Mouse (Mus musculus): ENCODE measurements around the gene AI182371. TPM values are rescaled to one million over a fixed set of nuclear protein-coding genes. Genes with fewer than 3 reads are reported as not detected.

AI182371 gene
- polyA plus RNA-seq, 1 experiment from 2014 or later = 0.38 TPM

DNA sequence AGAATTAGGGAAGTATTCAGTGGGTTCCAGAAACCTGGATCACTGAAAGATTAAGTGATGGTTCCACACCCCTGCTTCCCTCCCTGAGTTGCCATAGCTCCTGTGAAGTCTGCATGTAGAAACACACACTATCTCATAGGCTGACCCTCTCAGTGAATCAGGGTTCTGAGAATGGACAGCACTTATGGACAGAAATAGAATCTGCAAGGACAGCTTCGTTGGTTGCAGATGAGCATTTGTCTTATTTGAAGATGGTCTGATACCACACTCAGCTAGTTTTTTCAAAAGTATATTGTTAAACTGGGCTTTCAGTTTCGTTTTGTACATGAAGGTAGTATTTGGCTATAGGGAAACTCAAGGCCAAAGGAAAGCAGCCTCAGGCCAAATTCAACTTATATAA, 9.2 kb upstream of the AI182371 start:
- H3K4me1 ChIP-seq (replicated peaks; ENCODE audit: control insufficient read depth, insufficient read depth, low read length) = peaks cover 10% of the 10 kb centered on the region; the same call in 1 of the 2 replicates
- H3K4me3 ChIP-seq (replicated peaks; ENCODE audit: low read length) = no peak overlapping the region
- ATAC-seq = no peak
- no peaks in the 10 kb centered on the region for H3K36me3 ChIP-seq (ENCODE audit: control insufficient read depth, insufficient read depth)
- H3K9me3 ChIP-seq (ENCODE audit: control insufficient read depth, low read length) = no peaks in the 10 kb centered on the region
- H3K27ac ChIP-seq (ENCODE audit: low read length) = no peak overlapping the region
- no peak overlapping the region for H3K9ac ChIP-seq (replicated peaks; ENCODE audit: low read depth, low read length)
- H3K27me3 ChIP-seq (replicated peaks; ENCODE audit: control insufficient read depth, insufficient read depth, low read length) = no peaks in the 10 kb centered on the region
- no peak overlapping the region for H3K4me2 ChIP-seq (ENCODE audit: low read length)
- 79% methylated on average over 2 of the region's 2 CpGs for WGBS

DNA sequence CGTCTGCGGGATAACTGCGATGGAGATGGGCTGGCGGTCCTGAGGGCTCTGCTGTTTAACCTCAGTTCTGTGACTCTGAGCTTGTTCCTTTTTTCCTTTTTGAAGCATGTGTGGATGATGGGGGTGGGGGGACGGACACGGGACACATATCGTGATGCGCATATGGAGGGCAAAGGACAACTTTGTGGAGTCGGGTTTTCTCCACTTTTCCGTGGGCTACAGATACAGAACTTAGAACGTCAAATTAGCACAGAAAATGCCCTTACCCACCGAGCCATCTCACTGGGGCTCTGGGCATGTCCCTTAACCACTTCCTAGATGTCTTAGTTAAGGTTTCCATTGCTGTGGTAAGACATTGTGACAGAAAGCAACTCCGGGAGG, 8.6 kb upstream of the AI182371 start:
- no peak for ATAC-seq
- peak overlapping the region; percentile 85; the same call in 1 of the 2 replicates for H3K27ac ChIP-seq (ENCODE audit: low read length)
- WGBS = under 1% methylated on average over 13 of the region's 13 CpGs

DNA sequence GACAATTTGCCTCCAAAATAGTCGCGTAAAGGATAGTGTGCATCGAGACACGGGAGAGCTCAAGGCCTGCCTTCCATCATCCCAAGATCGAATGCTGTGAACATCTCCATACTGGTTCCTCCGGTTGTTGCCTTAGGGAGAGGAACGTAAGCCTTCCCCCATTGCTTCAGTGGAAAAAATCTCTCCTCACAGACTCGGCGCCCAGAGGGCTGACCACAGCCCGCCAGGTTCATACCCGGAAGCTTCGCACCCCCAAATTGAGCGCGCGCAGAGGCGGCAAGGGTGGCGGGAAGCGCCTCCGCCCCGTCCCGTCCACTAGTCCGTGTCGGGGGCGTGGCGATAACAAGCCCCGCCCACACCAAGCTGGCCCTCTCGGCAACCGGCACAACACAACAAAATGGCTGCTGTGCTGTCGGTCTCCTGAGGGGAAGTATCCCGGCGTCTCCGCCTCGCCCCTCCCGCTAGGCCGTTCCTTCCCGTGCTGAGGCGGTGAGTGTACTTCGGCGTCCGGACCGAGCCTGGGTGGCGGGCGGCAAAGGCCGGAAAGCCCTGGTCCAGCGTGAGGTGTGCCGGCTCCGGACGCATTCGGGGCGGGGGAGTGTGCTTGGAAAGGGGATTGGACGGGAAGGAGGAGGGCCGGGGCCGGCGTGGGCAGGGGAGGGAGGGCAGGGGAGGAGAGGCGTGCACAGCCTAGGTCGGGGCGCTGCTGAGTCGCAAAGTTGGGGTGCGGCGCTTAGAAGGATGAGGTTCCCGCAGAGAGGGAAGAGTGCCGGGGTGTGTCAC, 8.0 kb upstream of the AI182371 start, which contains the start of gene Cntrl:
TSS of gene Cntrl (plus strand) at position 352 of the 783 bp plus-strand sequence.
- peak within 1 kb of the TSS; percentile 85 for H3K27ac ChIP-seq (ENCODE audit: low read length)
- H3K9me3 ChIP-seq (ENCODE audit: control insufficient read depth, low read length) = no peaks in the 10 kb centered on the region
- WGBS = under 1% methylated on average over 61 of the region's 62 CpGs
- ATAC-seq = peak; percentile 96
- peak within 1 kb of the TSS; percentile 97 for H3K4me3 ChIP-seq (replicated peaks; ENCODE audit: low read length)
- H3K36me3 ChIP-seq (ENCODE audit: control insufficient read depth, insufficient read depth) = no peaks in the 10 kb centered on the region
- peak within 1 kb of the TSS; percentile 77 for H3K4me2 ChIP-seq (ENCODE audit: low read length)
- peaks cover 10% of the 10 kb centered on the region; the same call in 1 of the 2 replicates for H3K4me1 ChIP-seq (replicated peaks; ENCODE audit: control insufficient read depth, insufficient read depth, low read length)
- no peaks in the 10 kb centered on the region for H3K27me3 ChIP-seq (replicated peaks; ENCODE audit: control insufficient read depth, insufficient read depth, low read length)
- peak within 1 kb of the TSS; percentile 92 for H3K9ac ChIP-seq (replicated peaks; ENCODE audit: low read depth, low read length)

More for the DNA sequence above, 8.6 kb upstream of the AI182371 start:
- no peaks in the 10 kb centered on the region for H3K27me3 ChIP-seq (replicated peaks; ENCODE audit: control insufficient read depth, insufficient read depth, low read length)
- H3K36me3 ChIP-seq (ENCODE audit: control insufficient read depth, insufficient read depth) = no peaks in the 10 kb centered on the region
- peak overlapping the region; percentile 97 for H3K4me3 ChIP-seq (replicated peaks; ENCODE audit: low read length)
- H3K4me1 ChIP-seq (replicated peaks; ENCODE audit: control insufficient read depth, insufficient read depth, low read length) = peaks cover 10% of the 10 kb centered on the region; the same call in 1 of the 2 replicates
- peak overlapping the region; percentile 92 for H3K9ac ChIP-seq (replicated peaks; ENCODE audit: low read depth, low read length)
- no peaks in the 10 kb centered on the region for H3K9me3 ChIP-seq (ENCODE audit: control insufficient read depth, low read length)
- peak overlapping the region; percentile 77 for H3K4me2 ChIP-seq (ENCODE audit: low read length)

DNA sequence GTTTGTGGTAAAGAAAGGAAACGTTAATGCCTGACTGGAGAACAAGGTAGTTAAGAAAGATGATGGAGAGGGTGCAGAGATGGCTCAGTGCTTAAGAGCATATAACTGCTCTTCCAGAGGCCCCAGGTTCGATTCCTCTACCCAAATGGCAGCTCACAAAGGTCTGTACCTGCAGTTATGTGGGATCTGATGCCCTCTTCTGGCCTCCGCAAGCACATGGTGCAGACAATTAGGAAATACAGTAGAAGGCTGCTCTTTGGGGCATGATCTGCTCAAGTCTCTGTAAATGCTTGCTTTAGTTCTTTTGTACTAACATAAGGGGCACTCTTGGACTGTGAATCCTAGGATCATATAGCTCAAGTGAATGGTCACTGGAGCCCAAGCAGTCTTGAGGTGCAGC, 7.4 kb upstream of the AI182371 start:
- Histone ChIP-seq H3K9me3 (ENCODE audit: control insufficient read depth, low read length) (no peaks in the 10 kb centered on the region), H3K27me3 (replicated peaks; ENCODE audit: control insufficient read depth, insufficient read depth, low read length) (no peaks in the 10 kb centered on the region), H3K4me1 (replicated peaks; ENCODE audit: control insufficient read depth, insufficient read depth, low read length) (peaks cover 10% of the 10 kb centered on the region; the same call in 1 of the 2 replicates), H3K4me2 (ENCODE audit: low read length) (peak overlapping the region; percentile 77), H3K4me3 (replicated peaks; ENCODE audit: low read length) (peak overlapping the region; percentile 97), H3K36me3 (ENCODE audit: control insufficient read depth, insufficient read depth) (no peaks in the 10 kb centered on the region), H3K27ac (ENCODE audit: low read length) (peak overlapping the region; percentile 85), H3K9ac (replicated peaks; ENCODE audit: low read depth, low read length) (peak overlapping the region; percentile 92)
- 27% methylated on average over 3 of the region's 3 CpGs for WGBS
- ATAC-seq = peak; percentile 61

DNA sequence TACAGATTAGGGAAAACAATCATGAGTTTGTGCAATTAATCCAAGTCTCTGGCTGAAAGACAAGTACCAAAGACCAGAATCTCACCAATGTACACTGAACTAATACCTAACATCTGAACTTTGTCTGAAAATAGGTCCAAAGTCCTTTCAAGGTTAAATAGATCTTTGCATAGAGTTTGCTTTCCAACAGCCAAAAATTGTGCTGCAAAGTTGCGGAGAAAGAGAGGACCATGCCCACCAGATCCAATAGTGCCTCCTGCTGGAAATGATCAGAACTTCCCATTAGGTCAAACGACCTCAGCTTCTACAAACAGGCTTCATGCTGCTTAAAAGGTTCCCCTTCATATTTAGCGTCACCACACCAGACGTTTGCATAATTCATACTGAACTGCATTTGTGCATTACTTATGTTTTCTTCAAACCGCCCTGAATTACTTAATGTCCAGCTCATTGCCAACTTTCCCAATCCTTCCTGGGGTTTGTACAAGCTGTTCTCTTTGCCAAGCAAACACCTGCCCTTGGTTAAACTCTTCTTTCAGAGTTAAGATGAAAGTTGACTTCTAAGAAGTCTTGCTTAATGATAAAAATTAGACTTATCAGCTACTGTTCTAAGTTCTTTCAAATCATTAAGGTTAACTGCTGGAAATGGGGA, 6.8 kb upstream of the AI182371 start:
- ATAC-seq = no peak
- H3K4me3 ChIP-seq (replicated peaks; ENCODE audit: low read length) = no peak overlapping the region
- WGBS = 46% methylated on average over 5 of the region's 5 CpGs

DNA sequence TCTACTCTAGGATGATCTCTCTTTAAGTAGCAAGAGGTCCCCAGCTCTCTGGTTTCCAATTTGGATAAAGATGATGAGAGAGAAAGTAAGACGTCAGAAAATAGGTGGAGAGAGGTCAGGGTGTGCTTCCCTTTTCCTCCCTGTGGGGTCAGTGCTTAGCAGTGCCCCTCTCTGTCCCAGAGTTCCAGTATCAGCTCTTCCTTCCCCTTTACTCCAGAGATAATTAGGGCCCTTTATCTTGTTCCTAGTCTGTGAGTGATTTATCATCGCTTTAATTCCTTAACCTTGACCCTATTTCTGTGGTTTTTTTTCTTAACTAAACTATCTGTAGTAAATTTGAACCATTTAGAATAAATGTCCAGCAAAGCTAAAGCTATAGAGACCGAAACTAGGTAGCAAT, 3.5 kb upstream of the AI182371 start:
- H3K9me3 ChIP-seq (ENCODE audit: control insufficient read depth, low read length) = no peaks in the 10 kb centered on the region
- H3K27ac ChIP-seq (ENCODE audit: low read length) = no peak overlapping the region
- peaks cover 3% of the 10 kb centered on the region; the same call in 1 of the 2 replicates for H3K4me1 ChIP-seq (replicated peaks; ENCODE audit: control insufficient read depth, insufficient read depth, low read length)
- no peak overlapping the region for H3K9ac ChIP-seq (replicated peaks; ENCODE audit: low read depth, low read length)
- no peak overlapping the region for H3K4me3 ChIP-seq (replicated peaks; ENCODE audit: low read length)
- no peak for ATAC-seq
- H3K27me3 ChIP-seq (replicated peaks; ENCODE audit: control insufficient read depth, insufficient read depth, low read length) = no peaks in the 10 kb centered on the region
- H3K4me2 ChIP-seq (ENCODE audit: low read length) = no peak overlapping the region
- 69% methylated on average over 3 of the region's 3 CpGs for WGBS
- no peaks in the 10 kb centered on the region for H3K36me3 ChIP-seq (ENCODE audit: control insufficient read depth, insufficient read depth)

More for the DNA sequence above, 6.8 kb upstream of the AI182371 start:
- Histone ChIP-seq H3K9me3 (ENCODE audit: control insufficient read depth, low read length) (no peaks in the 10 kb centered on the region), H3K36me3 (ENCODE audit: control insufficient read depth, insufficient read depth) (no peaks in the 10 kb centered on the region), H3K9ac (replicated peaks; ENCODE audit: low read depth, low read length) (no peak overlapping the region), H3K27ac (ENCODE audit: low read length) (no peak overlapping the region), H3K4me1 (replicated peaks; ENCODE audit: control insufficient read depth, insufficient read depth, low read length) (peaks cover 10% of the 10 kb centered on the region; the same call in 1 of the 2 replicates), H3K27me3 (replicated peaks; ENCODE audit: control insufficient read depth, insufficient read depth, low read length) (no peaks in the 10 kb centered on the region), H3K4me2 (ENCODE audit: low read length) (no peak overlapping the region)

DNA sequence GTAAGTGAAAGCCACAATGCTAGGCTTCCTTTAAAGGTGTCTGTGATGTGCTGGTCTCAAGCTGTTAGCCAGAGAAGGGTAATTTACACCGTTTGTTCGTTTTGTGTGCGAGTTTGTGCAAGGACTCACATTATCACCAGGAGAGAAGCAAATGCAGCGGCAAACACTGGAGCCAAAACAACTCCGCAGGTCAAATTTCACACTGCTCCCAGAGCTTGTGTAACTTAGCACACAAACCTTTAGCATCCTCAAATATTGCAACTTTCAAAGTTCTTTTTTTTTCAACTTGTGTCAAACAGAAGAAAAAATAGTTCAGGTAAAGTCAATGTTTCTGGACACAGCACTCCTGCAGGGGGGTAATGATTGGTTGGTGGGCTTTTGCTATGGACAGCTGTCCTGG, 2.2 kb upstream of the AI182371 start:
- WGBS = 78% methylated on average over 5 of the region's 5 CpGs
- no peak for ATAC-seq
- no peaks in the 10 kb centered on the region for H3K4me1 ChIP-seq (replicated peaks; ENCODE audit: control insufficient read depth, insufficient read depth, low read length)
- H3K27ac ChIP-seq (ENCODE audit: low read length) = no peak overlapping the region
- H3K4me2 ChIP-seq (ENCODE audit: low read length) = no peak overlapping the region
- no peaks in the 10 kb centered on the region for H3K36me3 ChIP-seq (ENCODE audit: control insufficient read depth, insufficient read depth)
- H3K9ac ChIP-seq (replicated peaks; ENCODE audit: low read depth, low read length) = no peak overlapping the region
- H3K27me3 ChIP-seq (replicated peaks; ENCODE audit: control insufficient read depth, insufficient read depth, low read length) = no peaks in the 10 kb centered on the region
- H3K9me3 ChIP-seq (ENCODE audit: control insufficient read depth, low read length) = no peaks in the 10 kb centered on the region
- no peak overlapping the region for H3K4me3 ChIP-seq (replicated peaks; ENCODE audit: low read length)

DNA sequence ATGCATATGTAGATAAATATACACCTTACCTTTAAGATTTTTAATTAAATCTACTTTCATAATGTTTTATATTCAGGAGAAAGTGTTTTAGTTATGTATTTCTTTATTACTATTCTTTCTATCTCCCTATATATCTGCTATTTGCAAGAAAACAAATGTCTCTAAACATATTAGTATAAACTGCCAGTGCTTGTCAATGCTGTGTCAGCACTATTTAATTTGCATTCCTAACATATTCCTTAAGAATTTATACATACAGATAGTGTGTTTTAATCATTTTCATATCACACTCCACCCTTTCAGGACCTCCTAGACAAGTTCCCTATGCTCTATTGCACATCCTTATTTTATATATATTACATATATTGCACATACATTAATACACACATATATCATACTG, 1.4 kb upstream of the AI182371 start:
- H3K9ac ChIP-seq (replicated peaks; ENCODE audit: low read depth, low read length) = no peak overlapping the region

DNA sequence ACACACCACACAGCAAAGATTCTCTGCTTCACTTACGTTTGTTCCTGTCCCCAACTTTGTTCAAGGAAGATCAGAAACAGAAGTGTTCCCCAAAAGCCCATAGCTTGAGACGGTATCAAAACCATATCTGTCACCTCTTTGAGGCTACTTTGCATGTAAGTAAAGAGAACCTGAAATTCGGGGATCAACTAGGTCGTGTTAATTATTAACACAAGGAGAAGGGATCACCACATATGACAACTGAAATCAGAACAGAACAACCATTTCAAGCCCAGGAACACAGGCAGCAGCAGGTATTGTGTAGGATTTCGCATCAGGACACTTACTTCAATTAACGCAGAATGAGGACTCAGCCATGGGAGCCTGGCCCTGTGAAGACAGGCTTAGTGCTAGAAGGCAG, 814 bp downstream of the AI182371 start:
- H3K9me3 ChIP-seq (ENCODE audit: control insufficient read depth, low read length) = no peaks in the 10 kb centered on the region
- H3K9ac ChIP-seq (replicated peaks; ENCODE audit: low read depth, low read length) = no peak overlapping the region
- H3K4me3 ChIP-seq (replicated peaks; ENCODE audit: low read length) = no peak overlapping the region
- H3K4me2 ChIP-seq (ENCODE audit: low read length) = no peak overlapping the region
- H3K4me1 ChIP-seq (replicated peaks; ENCODE audit: control insufficient read depth, insufficient read depth, low read length) = no peaks in the 10 kb centered on the region
- H3K27me3 ChIP-seq (replicated peaks; ENCODE audit: control insufficient read depth, insufficient read depth, low read length) = no peaks in the 10 kb centered on the region
- ATAC-seq = no peak
- WGBS = 88% methylated on average over 6 of the region's 6 CpGs
- no peaks in the 10 kb centered on the region for H3K36me3 ChIP-seq (ENCODE audit: control insufficient read depth, insufficient read depth)
- no peak overlapping the region for H3K27ac ChIP-seq (ENCODE audit: low read length)

More for the DNA sequence above, 1.4 kb upstream of the AI182371 start:
- Histone ChIP-seq H3K4me1 (replicated peaks; ENCODE audit: control insufficient read depth, insufficient read depth, low read length) (no peaks in the 10 kb centered on the region), H3K4me2 (ENCODE audit: low read length) (no peak overlapping the region), H3K9me3 (ENCODE audit: control insufficient read depth, low read length) (no peaks in the 10 kb centered on the region), H3K36me3 (ENCODE audit: control insufficient read depth, insufficient read depth) (no peaks in the 10 kb centered on the region), H3K27ac (ENCODE audit: low read length) (no peak overlapping the region), H3K27me3 (replicated peaks; ENCODE audit: control insufficient read depth, insufficient read depth, low read length) (no peaks in the 10 kb centered on the region), H3K4me3 (replicated peaks; ENCODE audit: low read length) (no peak overlapping the region)
- no peak for ATAC-seq
